21 mouse cellular contexts compared by ENCODE assay signal in genomic region chr8:120968308-120968707, GRCm38 (mm10).
DNase-seq lines count a peak whose midpoint lies in the region; ATAC-seq and TF ChIP-seq lines count a peak whose summit lies in the region.
"Had no signal": no experiment of that assay in that cellular context is flagged by ENCODE, and none has a peak within 500 bp of the region (broad histone marks: within the 10 kb centered on the region; RNA-seq: fewer than 3 reads in every experiment).

No protein-coding gene starts in this region.

- no peaks in the 10 kb centered on the region for H3K9me3 ChIP-seq in kidney, embryonic 15.5 days (replicated peaks)
- H3K9me3 ChIP-seq in midbrain, postnatal 0 days (ENCODE audit: low read length): no peaks in the 10 kb centered on the region
- H3K9me3 ChIP-seq in midbrain, embryonic 15.5 days: no peaks in the 10 kb centered on the region
- H3K9me3 ChIP-seq: embryonic facial prominence, embryonic 12.5 days; forebrain, embryonic 13.5 days; hindbrain, embryonic 12.5 days had no signal

- WGBS in kidney, embryonic 15.5 days: 53% methylated on average over 6 of the region's 6 CpGs
- 45% methylated on average over 6 of the region's 6 CpGs for WGBS in midbrain, postnatal 0 days
- WGBS in midbrain, embryonic 15.5 days: 48% methylated on average over 6 of the region's 6 CpGs

- no peak for TF ChIP-seq CTCF in midbrain, postnatal 0 days (IDR thresholded peaks at IDR 0.05)

- H3K36me3 ChIP-seq in kidney, embryonic 15.5 days: no peaks in the 10 kb centered on the region
- no peaks in the 10 kb centered on the region for H3K36me3 ChIP-seq in midbrain, postnatal 0 days (ENCODE audit: insufficient read depth, low read length)
- H3K36me3 ChIP-seq in midbrain, embryonic 15.5 days (replicated peaks): no peaks in the 10 kb centered on the region
- H3K36me3 ChIP-seq: embryonic facial prominence, embryonic 12.5 days; hindbrain, embryonic 12.5 days had no signal

- H3K27me3 ChIP-seq in kidney, embryonic 15.5 days: peaks cover 96% of the 10 kb centered on the region
- H3K27me3 ChIP-seq in midbrain, postnatal 0 days (ENCODE audit: insufficient read depth, low read length): peaks cover 18% of the 10 kb centered on the region
- H3K27me3 ChIP-seq in midbrain, embryonic 15.5 days (replicated peaks): peaks cover 41% of the 10 kb centered on the region

- H3K4me1 ChIP-seq in kidney, embryonic 15.5 days: peaks cover 16% of the 10 kb centered on the region
- H3K4me1 ChIP-seq in midbrain, postnatal 0 days (ENCODE audit: insufficient read depth, low read length): 0 out of 2 replicates have a peak, but pooled peaks cover 9% of the 10 kb centered on the region
- peaks cover 18% of the 10 kb centered on the region for H3K4me1 ChIP-seq in midbrain, embryonic 15.5 days

- peak; percentile 20 for DNase-seq in adrenal gland, adult 2 months
- no peak for DNase-seq in adrenal gland, postnatal 36 days
- DNase-seq in kidney, adult 9 months: peak; percentile 41
- DNase-seq in midbrain, postnatal 0 days (ENCODE audit: low spot score): no peak
- no peak for DNase-seq in urinary bladder, postnatal 14 days (ENCODE audit: low spot score)
- DNase-seq: adrenal gland, postnatal 10 days; cerebellum, adult 11-12 months; cerebellum, adult 9-10 months; cerebellum, postnatal 25 days; forebrain, postnatal 0 days; gastrocnemius, postnatal 14 days; heart, adult 2 months; heart, postnatal 10 days; heart, postnatal 4 days had no signal

- H3K4me2 ChIP-seq in kidney, embryonic 15.5 days: no peak overlapping the region
- no peak overlapping the region for H3K4me2 ChIP-seq in midbrain, postnatal 0 days (ENCODE audit: low read depth, low read length, poor library complexity, severe bottlenecking)
- no peak overlapping the region for H3K4me2 ChIP-seq in midbrain, embryonic 15.5 days
- H3K4me2 ChIP-seq: embryonic facial prominence, embryonic 12.5 days; forebrain, embryonic 13.5 days; hindbrain, embryonic 12.5 days had no signal

- no peak overlapping the region for H3K4me3 ChIP-seq in kidney, embryonic 15.5 days (replicated peaks)
- no peak overlapping the region for H3K4me3 ChIP-seq in midbrain, postnatal 0 days (ENCODE audit: low read depth, low read length)
- no peak overlapping the region for H3K4me3 ChIP-seq in midbrain, embryonic 15.5 days
- H3K4me3 ChIP-seq: embryonic facial prominence, embryonic 12.5 days; forebrain, embryonic 13.5 days; heart, adult 2 months; hindbrain, embryonic 12.5 days had no signal

- H3K9ac ChIP-seq in kidney, embryonic 15.5 days: no peak overlapping the region
- 0 out of 2 replicates have a peak overlapping the region, but pooled peaks have one; percentile 19 for H3K9ac ChIP-seq in midbrain, postnatal 0 days (replicated peaks; ENCODE audit: low read length, poor library complexity, severe bottlenecking)
- H3K9ac ChIP-seq in midbrain, embryonic 15.5 days: no peak overlapping the region
- H3K9ac ChIP-seq: embryonic facial prominence, embryonic 12.5 days; forebrain, embryonic 13.5 days; forebrain, postnatal 0 days; hindbrain, embryonic 12.5 days had no signal

- H3K27ac ChIP-seq in kidney, embryonic 15.5 days: no peak overlapping the region
- no peak overlapping the region for H3K27ac ChIP-seq in midbrain, postnatal 0 days (ENCODE audit: low read depth, low read length)
- no peak overlapping the region for H3K27ac ChIP-seq in midbrain, embryonic 15.5 days
- H3K27ac ChIP-seq: embryonic facial prominence, embryonic 12.5 days; forebrain, embryonic 13.5 days; heart, adult 2 months; hindbrain, embryonic 12.5 days had no signal

- ATAC-seq in kidney, embryonic 15.5 days (replicated peaks; ENCODE audit: low FRiP score): no peak
- ATAC-seq in midbrain, postnatal 0 days (ENCODE audit: low FRiP score): no peak
- ATAC-seq in midbrain, embryonic 15.5 days (replicated peaks): no peak
- no peak for ATAC-seq in inflammation-experienced regulatory T-cells, adult 6 months
- ATAC-seq: forebrain, embryonic 13.5 days; forebrain, postnatal 0 days; hindbrain, embryonic 16.5 days had no signal

Comparison
In these comparisons a context has a peak if more than half of its experiments do, and no peak if none do; other contexts are left out.
1. DNase-seq: peak in adrenal gland, adult 2 months (single experiment) and kidney, adult 9 months (single experiment); none in adrenal gland, postnatal 36 days (0 of 2), midbrain, postnatal 0 days (single experiment) and urinary bladder, postnatal 14 days (single experiment).